Mouse (Mus musculus) macrophage (primary cell): ENCODE measurements around the gene Fabp2. TPM values are rescaled to one million over a fixed set of nuclear protein-coding genes. Genes with fewer than 3 reads are reported as not detected.
"Not testable (repeated sequence)": the region's sequence is repeated elsewhere in the genome, so short reads cannot be mapped to it uniquely, and the experiment has no call there.

Source experiments
- H3K27ac ChIP-seq: fragments of 350-480 bp; formaldehyde crosslinking; 2 replicates; pipeline ENCODE4 v1.9.0; 2021
- H3K36me3 ChIP-seq: fragments of 350-480 bp; formaldehyde crosslinking; 2 replicates; pipeline ENCODE4 v1.9.0; 2021; ENCODE audit errors: inconsistent target
- H3K4me3 ChIP-seq: fragments of 350-480 bp; formaldehyde crosslinking; 2 replicates; pipeline ENCODE4 v1.9.0; 2021; ENCODE audit errors: inconsistent target
- H3K79me2 ChIP-seq: fragments of 350-480 bp; formaldehyde crosslinking; 2 replicates; pipeline ENCODE4 v1.9.0; 2021; ENCODE audit errors: inconsistent target
- WGBS: methylation state at CpG from one replicate; pipeline ENCODE4 v1.1.7; 2026; ENCODE audit warnings: inconsistent platforms; ENCODE audit not compliant: missing documents; 5-methylcytosine and 5-hydroxymethylcytosine counted together
- polyA plus RNA-seq: library from polyadenylated mRNA; stranded (reverse); fragments of 250-400 nt; gene quantifications from 3 replicates; pipeline ENCODE4 v1.2.4, GENCODE M21; 2018; ENCODE audit warnings: inconsistent platforms

Fabp2 gene
- polyA plus RNA-seq, 1 experiment from 2014 or later: not detected

- 93% methylated on average over 11 of the region's 13 CpGs for WGBS
- H3K27ac ChIP-seq, H3K36me3 ChIP-seq, H3K4me3 ChIP-seq, H3K79me2 ChIP-seq: not testable (repeated sequence)
Observed at GRCm38 (mm10) chr3:122937176-122937575, 42.3 kb downstream of the Fabp2 start.

GRCm38 (mm10) chr3:122939215-122939614 is 44.3 kb downstream of the Fabp2 start:
- H3K27ac ChIP-seq: no peak overlapping the region
- no peaks in the 10 kb centered on the region for H3K79me2 ChIP-seq
- 86% methylated on average over 2 of the region's 2 CpGs for WGBS
- no peak overlapping the region for H3K4me3 ChIP-seq
- H3K36me3 ChIP-seq: no peaks in the 10 kb centered on the region

GRCm38 (mm10) chr3:122943387-122943890 is 48.6 kb downstream of the Fabp2 start:
- no peak overlapping the region for H3K27ac ChIP-seq
- H3K36me3 ChIP-seq: no peaks in the 10 kb centered on the region
- no peak overlapping the region for H3K4me3 ChIP-seq
- H3K79me2 ChIP-seq: no peaks in the 10 kb centered on the region
- 85% methylated on average over 6 of the region's 6 CpGs for WGBS

Other genes with a start within 250 kb of the Fabp2 start
- 0.21 to 0.46 TPM (median 0.25 TPM) in 3 replicates for gene Pde5a, start 166.1 kb upstream of the Fabp2 start, polyA plus RNA-seq
- not detected in 3 replicates for gene Gm10959, start 24.3 kb downstream of the Fabp2 start, polyA plus RNA-seq
- 40.3 to 69.6 TPM (median 50.2 TPM) in 3 replicates for gene 1810037I17Rik, start 29.1 kb downstream of the Fabp2 start, polyA plus RNA-seq
- 1.4 to 1.8 TPM (median 1.5 TPM) in 3 replicates for gene Usp53, start 89.4 kb downstream of the Fabp2 start, polyA plus RNA-seq
- not detected in 3 replicates for gene Myoz2, start 139.9 kb downstream of the Fabp2 start, polyA plus RNA-seq